Mouse (Mus musculus) kidney, postnatal 0 days (tissue): ENCODE results near the gene Pid1. TPM values are rescaled to one million over a fixed set of nuclear protein-coding genes. Genes with fewer than 3 reads are reported as not detected.

Source experiments
- ATAC-seq: fragments of 200-750 bp; cut with Nextera tagmentation; replicated peaks from 2 replicates; pipeline ENCODE4 v1.8.0; 2017; ENCODE audit warnings: low read depth, moderate number of reproducible peaks, moderate TSS enrichment, moderate library complexity; ENCODE audit not compliant: low FRiP score
- DNase-seq: peaks from one replicate; pipeline ENCODE4 v3.0.0-alpha.2; 2016; ENCODE audit warnings: low spot score
- H3K27ac ChIP-seq: fragments of 300-500 bp; sonication (generic); 2 replicates; pipeline ENCODE4 v1.5.1; 2014; ENCODE audit warnings: mild to moderate bottlenecking
- H3K27me3 ChIP-seq: fragments of 300-500 bp; sonication (generic); 2 replicates; pipeline ENCODE4 v1.6.1; 2014; ENCODE audit warnings: low read length, mixed read lengths; ENCODE audit not compliant: insufficient read depth
- H3K36me3 ChIP-seq: fragments of 300-500 bp; sonication (generic); 2 replicates; pipeline ENCODE4 v1.6.1; 2014; ENCODE audit warnings: low read length, mixed read lengths; ENCODE audit not compliant: insufficient read depth
- H3K4me1 ChIP-seq: fragments of 300-500 bp; sonication (generic); replicated peaks from 2 replicates; pipeline ENCODE4 v1.6.1; 2014; ENCODE audit warnings: antibody characterized with exemption, low read length, mixed read lengths; ENCODE audit not compliant: insufficient read depth
- H3K4me2 ChIP-seq: fragments of 300-500 bp; sonication (generic); 2 replicates; pipeline ENCODE4 v1.6.1; 2014; ENCODE audit warnings: mild to moderate bottlenecking, low read length, moderate library complexity, mixed read lengths
- H3K4me3 ChIP-seq: fragments of 300-500 bp; sonication (generic); replicated peaks from 2 replicates; pipeline ENCODE4 v1.5.1; 2014; ENCODE audit warnings: low read depth, low read length
- H3K9ac ChIP-seq: fragments of 300-500 bp; sonication (generic); 2 replicates; pipeline ENCODE4 v1.6.1; 2014; ENCODE audit warnings: low read depth, low read length
- H3K9me3 ChIP-seq: fragments of 300-500 bp; sonication (generic); replicated peaks from 2 replicates; pipeline ENCODE4 v1.6.1; 2016; ENCODE audit warnings: low read length, inconsistent platforms, mixed read lengths
- CTCF ChIP-seq: IDR thresholded peaks from 2 replicates; pipeline ENCODE4 v1.5.1; 2016; ENCODE audit warnings: antibody characterized with exemption, low read depth, mild to moderate bottlenecking, moderate library complexity
- WGBS: fragments of 180-500 bp; shearing (Covaris S2); extraction: QIAGEN DNeasy Blood & Tissue Kit; methylation state at CpG from one replicate; pipeline ENCODE4 v1.1.7; 2014; 5-methylcytosine and 5-hydroxymethylcytosine counted together
- polyA plus RNA-seq: library from polyadenylated mRNA; unstranded; fragments of >200 nt; fragmentation: Nextera tagmentation; extraction: Ambion mirVana; gene quantifications from 2 replicates; pipeline ENCODE4 v1.2.1, GENCODE M21; 2015

Pid1 gene
- polyA plus RNA-seq, 1 experiment from 2014 or later: 21.2 TPM

- Histone ChIP-seq H3K4me3 (no peak overlapping the region), H3K9ac (no peak overlapping the region), H3K27me3 (no peaks in the 10 kb centered on the region), H3K4me2 (no peak overlapping the region), H3K9me3 (no peaks in the 10 kb centered on the region), H3K36me3 (no peaks in the 10 kb centered on the region), H3K27ac (no peak overlapping the region), H3K4me1 (no peaks in the 10 kb centered on the region)
- TF ChIP-seq CTCF: no peak
- WGBS: 79% methylated on average over 1 of the region's 1 CpGs
- ATAC-seq (no peak), DNase-seq (no peak)
Measured at GRCm38 (mm10) chr1:84382709-84383108, 18.7 kb upstream of the Pid1 start.

GRCm38 (mm10) chr1:84382064-84382463, 18.1 kb upstream of the Pid1 start:
- no peaks in the 10 kb centered on the region for H3K9me3 ChIP-seq
- no peak for ATAC-seq
- H3K4me3 ChIP-seq: no peak overlapping the region
- DNase-seq: no peak
- no peak overlapping the region for H3K9ac ChIP-seq
- H3K36me3 ChIP-seq: no peaks in the 10 kb centered on the region
- no peak for TF ChIP-seq CTCF
- no peaks in the 10 kb centered on the region for H3K27me3 ChIP-seq
- 88% methylated on average over 5 of the region's 5 CpGs for WGBS
- no peaks in the 10 kb centered on the region for H3K4me1 ChIP-seq
- no peak overlapping the region for H3K4me2 ChIP-seq
- H3K27ac ChIP-seq: no peak overlapping the region

- H3K9ac ChIP-seq: no peak overlapping the region
- no peaks in the 10 kb centered on the region for H3K36me3 ChIP-seq
- no peak for ATAC-seq
- no peak overlapping the region for H3K27ac ChIP-seq
- no peak overlapping the region for H3K4me3 ChIP-seq
- H3K9me3 ChIP-seq: no peaks in the 10 kb centered on the region
- H3K4me1 ChIP-seq: no peaks in the 10 kb centered on the region
- no peak for TF ChIP-seq CTCF
- WGBS: 73% methylated on average over 3 of the region's 3 CpGs
- no peak overlapping the region for H3K4me2 ChIP-seq
- no peak for DNase-seq
- no peaks in the 10 kb centered on the region for H3K27me3 ChIP-seq
Measured at GRCm38 (mm10) chr1:84380895-84381294, 16.9 kb upstream of the Pid1 start.

DNA sequence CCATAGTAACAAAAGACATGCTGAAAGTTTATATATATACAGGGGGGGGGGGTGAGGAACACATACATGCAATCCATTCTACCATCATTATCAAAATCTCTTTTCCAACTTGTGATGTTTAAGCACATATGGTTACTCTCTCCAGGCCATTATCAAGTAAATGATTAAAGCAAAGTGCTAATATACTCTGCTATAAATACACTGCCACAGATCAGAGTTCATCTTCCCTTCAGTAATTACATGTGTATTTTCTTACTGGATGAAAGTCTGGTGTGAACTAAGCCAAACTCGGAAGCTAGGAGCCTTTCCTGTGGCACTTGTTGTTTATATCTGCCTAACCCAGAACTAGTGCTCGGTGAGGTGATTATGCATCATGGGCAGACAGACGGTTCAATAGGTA, 3.8 kb upstream of the Pid1 start:
- Histone ChIP-seq H3K4me1 (no peaks in the 10 kb centered on the region; the same call in 1 of the 2 replicates), H3K9ac (no peak overlapping the region), H3K27ac (no peak overlapping the region), H3K9me3 (no peaks in the 10 kb centered on the region), H3K4me2 (no peak overlapping the region), H3K36me3 (no peaks in the 10 kb centered on the region), H3K4me3 (no peak overlapping the region), H3K27me3 (no peaks in the 10 kb centered on the region)
- no peak for TF ChIP-seq CTCF
- 77% methylated on average over 3 of the region's 3 CpGs for WGBS
- DNase-seq (no peak), ATAC-seq (no peak)

DNA sequence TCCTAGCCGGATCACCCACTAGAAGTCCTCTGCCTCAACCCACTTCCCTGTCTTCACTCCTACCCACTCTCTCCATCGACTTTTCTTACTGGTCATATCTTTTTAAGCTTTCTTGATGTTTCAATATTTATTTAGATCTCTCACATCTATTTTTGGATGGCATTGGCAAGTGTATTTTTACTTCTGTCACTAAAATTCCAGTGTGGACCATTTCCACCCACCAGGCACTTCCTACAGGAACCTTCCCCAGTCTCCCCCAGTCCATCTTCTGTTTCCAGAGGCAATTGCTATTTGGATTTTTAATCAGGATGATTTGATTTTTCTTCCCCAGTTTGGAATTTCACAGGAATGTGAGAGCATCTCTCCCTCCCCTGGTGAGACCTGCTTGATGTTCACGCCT, 2.6 kb upstream of the Pid1 start:
- H3K4me2 ChIP-seq: no peak overlapping the region
- ATAC-seq (no peak), DNase-seq (no peak)

DNA sequence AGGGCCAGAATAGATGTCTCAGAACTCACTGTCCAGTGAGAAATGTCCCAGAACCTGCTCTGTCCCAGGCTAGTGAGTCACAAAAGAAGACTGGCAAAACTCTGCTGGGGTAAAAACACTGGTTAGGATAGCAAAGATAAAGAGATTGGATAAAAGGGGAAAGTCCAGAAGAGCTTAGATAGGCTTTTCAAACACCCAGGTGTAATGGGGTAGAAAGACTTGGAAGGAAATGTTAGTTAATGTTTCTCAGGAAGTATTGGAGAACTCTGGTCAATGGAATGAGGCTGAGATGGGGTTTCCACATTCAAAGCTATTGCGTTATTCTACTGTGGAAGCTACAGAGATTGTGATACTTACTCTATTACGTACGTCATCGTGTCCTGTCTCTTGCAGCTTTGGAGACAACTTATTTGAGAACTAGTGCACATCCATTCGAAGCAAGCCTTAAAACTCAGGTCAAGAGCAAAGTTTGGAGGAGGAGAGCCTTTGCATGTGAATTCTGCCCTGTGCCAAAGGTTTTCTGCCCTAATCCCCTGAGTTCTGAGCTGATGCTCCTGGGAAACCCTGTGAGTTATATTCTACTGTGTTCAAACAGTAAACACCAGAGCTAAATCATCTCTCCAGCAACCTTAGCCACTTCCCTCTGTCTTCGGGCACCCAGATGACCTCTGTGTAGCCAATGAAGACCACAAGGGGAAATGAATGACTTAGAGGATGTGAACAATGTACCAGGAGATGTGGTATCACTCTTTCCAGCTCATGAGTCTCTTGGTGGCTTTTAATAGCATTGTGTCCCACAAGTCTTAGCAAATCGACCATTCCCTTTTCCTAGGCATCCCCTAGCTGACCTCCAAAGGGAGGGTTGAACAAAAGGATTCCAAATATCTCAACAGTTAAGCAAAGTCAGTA, 1.0 kb downstream of the Pid1 start:
- DNase-seq: no peak
- 73% methylated on average over 7 of the region's 7 CpGs for WGBS
- Histone ChIP-seq H3K9me3 (no peaks in the 10 kb centered on the region), H3K4me2 (no peak overlapping the region), H3K27ac (no peak overlapping the region), H3K9ac (no peak overlapping the region), H3K36me3 (no peaks in the 10 kb centered on the region), H3K4me1 (no peaks in the 10 kb centered on the region; the same call in 1 of the 2 replicates), H3K27me3 (no peaks in the 10 kb centered on the region), H3K4me3 (no peak overlapping the region)
- TF ChIP-seq CTCF: no peak
- ATAC-seq: no peak

More for the DNA sequence above, 2.6 kb upstream of the Pid1 start:
- no peaks in the 10 kb centered on the region; the same call in 1 of the 2 replicates for H3K4me1 ChIP-seq
- no peak overlapping the region for H3K4me3 ChIP-seq
- TF ChIP-seq CTCF: no peak
- H3K9me3 ChIP-seq: no peaks in the 10 kb centered on the region
- H3K27me3 ChIP-seq: no peaks in the 10 kb centered on the region
- no peaks in the 10 kb centered on the region for H3K36me3 ChIP-seq
- 80% methylated on average over 3 of the region's 3 CpGs for WGBS
- H3K9ac ChIP-seq: no peak overlapping the region
- H3K27ac ChIP-seq: no peak overlapping the region
